31 mouse cellular contexts compared by ENCODE assay signal in the genomic region with DNA sequence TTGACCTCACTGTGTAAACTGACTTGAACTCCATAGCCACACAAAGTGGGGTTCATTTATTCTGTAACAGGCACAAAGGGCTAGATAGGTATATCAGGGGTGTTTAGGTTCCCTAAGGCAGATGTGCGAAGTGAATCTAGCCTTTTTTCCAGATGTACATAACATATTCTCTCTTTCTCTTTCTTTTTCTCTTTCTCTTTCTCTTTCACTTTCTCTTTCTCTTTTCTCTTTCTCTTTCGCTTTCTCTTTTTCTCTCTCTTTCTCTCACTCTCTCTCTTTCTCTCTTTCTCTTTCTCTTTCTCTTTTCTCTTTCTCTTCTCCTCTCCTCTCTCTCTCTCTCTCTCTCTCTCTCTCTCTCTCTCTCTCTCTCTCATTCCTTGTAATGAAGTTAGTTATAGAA.
"Had no signal": no experiment of that assay in that cellular context is flagged by ENCODE, and none has a peak within 500 bp of the region (broad histone marks: within the 10 kb centered on the region; RNA-seq: fewer than 3 reads in every experiment).

No protein-coding gene starts in this region.

- H3K36me3 ChIP-seq: limb, embryonic 10.5 days; limb, embryonic 12.5 days; limb, embryonic 13.5 days; limb, embryonic 15.5 days; liver, embryonic 12.5 days; liver, embryonic 13.5 days; liver, embryonic 15.5 days; lung, embryonic 15.5 days; midbrain, embryonic 15.5 days had no signal

- H3K4me1 ChIP-seq: liver, embryonic 12.5 days; liver, embryonic 13.5 days; liver, embryonic 15.5 days had no signal

- DNase-seq: left cerebral cortex, postnatal 4 days; liver, embryonic 13.5 days; liver, postnatal 0 days; lung, adult 18-20 months; lung, adult 2 months; lung, embryonic 14.5 days; lung, postnatal 10 days; lung, postnatal 14 days; lung, postnatal 36 days; lung, postnatal 4 days; midbrain, embryonic 14.5 days had no signal

- ATAC-seq: liver, embryonic 12.5 days; liver, postnatal 0 days; lung, postnatal 0 days; midbrain, embryonic 13.5 days; midbrain, embryonic 15.5 days; midbrain, embryonic 16.5 days had no signal

- H3K9ac ChIP-seq: limb, embryonic 12.5 days; limb, embryonic 13.5 days; limb, embryonic 15.5 days; liver, embryonic 12.5 days; liver, embryonic 13.5 days; liver, embryonic 14.5 days; liver, embryonic 15.5 days; liver, postnatal 0 days; lung, embryonic 14.5 days; lung, embryonic 15.5 days; midbrain, embryonic 12.5 days; midbrain, embryonic 13.5 days; midbrain, embryonic 15.5 days; neural tube, embryonic 12.5 days had no signal

- H3K4me2 ChIP-seq: limb, embryonic 12.5 days; limb, embryonic 13.5 days; limb, embryonic 15.5 days; liver, embryonic 11.5 days; liver, embryonic 12.5 days; liver, embryonic 13.5 days; liver, embryonic 15.5 days; lung, embryonic 14.5 days; lung, embryonic 15.5 days; midbrain, embryonic 11.5 days; midbrain, embryonic 12.5 days; midbrain, embryonic 13.5 days; midbrain, embryonic 15.5 days; neural tube, embryonic 12.5 days had no signal

- H3K4me3 ChIP-seq: left cerebral cortex, adult 2 months; limb, embryonic 10.5 days; limb, embryonic 12.5 days; limb, embryonic 13.5 days; limb, embryonic 15.5 days; liver, embryonic 12.5 days; liver, embryonic 13.5 days; liver, embryonic 15.5 days; lung, embryonic 15.5 days; midbrain, embryonic 10.5 days; midbrain, embryonic 12.5 days; midbrain, embryonic 13.5 days; midbrain, embryonic 15.5 days; myocyte; neural tube, embryonic 12.5 days had no signal

- H3K27ac ChIP-seq: limb, embryonic 10.5 days; limb, embryonic 12.5 days; limb, embryonic 13.5 days; limb, embryonic 15.5 days; liver, embryonic 12.5 days; liver, embryonic 13.5 days; liver, embryonic 14.5 days; liver, embryonic 15.5 days; lung, embryonic 15.5 days; macrophage; midbrain, embryonic 10.5 days; midbrain, embryonic 12.5 days; midbrain, embryonic 13.5 days; midbrain, embryonic 15.5 days; neural tube, embryonic 12.5 days had no signal

- H3K9me3 ChIP-seq: limb, embryonic 10.5 days; limb, embryonic 12.5 days; limb, embryonic 13.5 days; limb, embryonic 15.5 days; liver, embryonic 12.5 days; liver, embryonic 13.5 days; liver, embryonic 15.5 days; lung, embryonic 15.5 days; midbrain, embryonic 10.5 days; midbrain, embryonic 12.5 days; midbrain, embryonic 13.5 days; midbrain, embryonic 15.5 days; neural tube, embryonic 12.5 days had no signal

- H3K27me3 ChIP-seq: limb, embryonic 12.5 days; limb, embryonic 13.5 days; limb, embryonic 15.5 days; liver, embryonic 12.5 days; liver, embryonic 13.5 days; liver, embryonic 15.5 days; lung, embryonic 15.5 days; midbrain, embryonic 12.5 days; midbrain, embryonic 13.5 days; midbrain, embryonic 15.5 days; neural tube, embryonic 12.5 days had no signal
